Mouse (Mus musculus): ENCODE data around the gene Cyb5r3. TPM values are rescaled to one million over a fixed set of nuclear protein-coding genes. Genes with fewer than 3 reads are reported as not detected.

Cyb5r3 gene
- polyA plus RNA-seq, 1 experiment from 2014 or later = 112 TPM

- H3K27me3 ChIP-seq (replicated peaks) = no peaks in the 10 kb centered on the region
- no peak overlapping the region for H3K4me3 ChIP-seq (replicated peaks)
- H3K4me1 ChIP-seq = peaks cover 46% of the 10 kb centered on the region
- WGBS = 93% methylated on average over 8 of the region's 8 CpGs
- H3K9me3 ChIP-seq (replicated peaks) = no peaks in the 10 kb centered on the region
- ATAC-seq (ENCODE audit: low FRiP score) = no peak
- H3K9ac ChIP-seq (replicated peaks) = no peak overlapping the region
- H3K4me2 ChIP-seq = no peak overlapping the region
- H3K36me3 ChIP-seq = peaks cover 5% of the 10 kb centered on the region
- no peak overlapping the region for H3K27ac ChIP-seq (replicated peaks)
These were observed 4.8 kb downstream of the Cyb5r3 start for GRCm38 (mm10) chr15:83167550-83168065.

GRCm38 (mm10) chr15:83167126-83167525, 5.3 kb downstream of the Cyb5r3 start:
- Histone ChIP-seq H3K27me3 (replicated peaks) (no peaks in the 10 kb centered on the region), H3K9ac (replicated peaks) (no peak overlapping the region), H3K36me3 (peaks cover 10% of the 10 kb centered on the region), H3K4me2 (no peak overlapping the region), H3K4me1 (peaks cover 45% of the 10 kb centered on the region), H3K27ac (replicated peaks) (no peak overlapping the region), H3K9me3 (replicated peaks) (no peaks in the 10 kb centered on the region), H3K4me3 (replicated peaks) (no peak overlapping the region)
- WGBS = 65% methylated on average over 5 of the region's 5 CpGs
- no peak for ATAC-seq (ENCODE audit: low FRiP score)

GRCm38 (mm10) chr15:83166642-83167041, 5.8 kb downstream of the Cyb5r3 start:
- Histone ChIP-seq H3K4me3 (replicated peaks) (no peak overlapping the region), H3K9me3 (replicated peaks) (no peaks in the 10 kb centered on the region), H3K36me3 (peaks cover 14% of the 10 kb centered on the region), H3K9ac (replicated peaks) (no peak overlapping the region), H3K4me1 (peaks cover 44% of the 10 kb centered on the region), H3K27ac (replicated peaks) (no peak overlapping the region; the same call in 1 of the 2 replicates), H3K4me2 (no peak overlapping the region), H3K27me3 (replicated peaks) (no peaks in the 10 kb centered on the region)
- ATAC-seq (ENCODE audit: low FRiP score) = no peak
- WGBS = 74% methylated on average over 3 of the region's 3 CpGs

DNA sequence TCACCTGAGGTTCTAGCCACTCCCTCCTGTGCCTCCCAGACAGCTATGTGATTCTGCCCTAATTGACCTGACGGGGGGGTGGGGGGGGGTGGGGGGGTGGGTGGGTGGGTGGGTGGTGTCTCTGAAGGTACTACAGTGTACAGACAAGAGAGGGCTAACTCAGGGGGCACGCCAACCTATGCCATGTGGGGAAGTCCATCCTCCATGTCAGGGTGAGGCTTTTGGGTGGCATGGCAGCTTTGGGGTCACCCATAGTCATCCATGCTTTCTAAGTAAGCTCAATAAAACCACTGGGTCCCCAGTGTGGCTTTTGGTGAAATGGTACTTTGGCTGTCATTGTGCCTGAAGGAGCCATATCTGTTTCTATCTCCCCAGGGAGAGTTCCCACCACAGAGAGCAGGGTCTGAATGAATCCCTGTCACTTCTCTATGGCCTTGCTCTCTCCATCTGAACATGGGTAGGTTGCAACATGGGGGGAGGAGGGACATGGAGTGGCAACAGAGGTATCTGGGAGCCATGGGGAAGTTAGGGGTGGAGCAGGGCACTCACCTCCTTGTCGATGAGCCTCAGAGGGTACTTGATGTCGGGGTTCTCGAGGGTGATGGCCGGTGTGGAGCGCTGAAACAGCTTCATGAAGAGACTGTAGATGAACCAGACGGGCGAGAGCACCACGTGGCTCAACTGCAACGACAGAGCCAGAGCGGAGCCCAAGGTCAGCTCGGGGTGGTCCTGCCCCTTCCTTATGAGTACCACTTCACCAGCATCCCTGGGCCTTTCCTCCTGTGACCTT, 6.7 kb downstream of the Cyb5r3 start:
- H3K9me3 ChIP-seq (replicated peaks) = no peaks in the 10 kb centered on the region
- H3K27me3 ChIP-seq (replicated peaks) = no peaks in the 10 kb centered on the region
- no peak overlapping the region for H3K27ac ChIP-seq (replicated peaks)
- WGBS = 96% methylated on average over 13 of the region's 13 CpGs
- no peak overlapping the region for H3K4me2 ChIP-seq
- H3K4me3 ChIP-seq (replicated peaks) = no peak overlapping the region
- peaks cover 35% of the 10 kb centered on the region for H3K4me1 ChIP-seq
- no peak overlapping the region for H3K9ac ChIP-seq (replicated peaks)
- no peak for ATAC-seq (ENCODE audit: low FRiP score)
- peaks cover 20% of the 10 kb centered on the region for H3K36me3 ChIP-seq

DNA sequence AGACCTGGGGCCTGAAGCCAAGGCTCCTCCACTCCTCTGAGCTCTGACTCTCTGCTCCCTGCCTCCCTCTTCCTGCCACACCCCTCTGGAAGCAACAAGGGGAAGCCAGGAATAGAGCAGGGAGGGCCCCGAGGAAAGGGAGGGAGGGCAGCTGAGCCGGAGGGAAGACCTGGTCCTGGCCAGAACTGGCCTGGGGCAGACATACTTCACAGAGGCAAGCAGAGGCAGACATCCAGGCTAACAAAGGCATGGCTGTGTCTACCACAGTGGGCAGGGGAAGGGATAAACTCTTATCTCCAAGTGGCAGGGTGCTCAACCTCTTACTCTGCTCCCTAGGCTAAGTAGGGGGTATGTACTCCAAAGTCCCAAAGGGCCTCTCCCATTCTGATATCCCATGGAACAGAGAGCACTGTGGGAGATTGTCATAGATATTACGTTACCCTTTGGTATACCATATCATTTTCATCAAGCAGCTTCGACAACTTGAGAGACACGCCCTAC, 7.4 kb downstream of the Cyb5r3 start:
- H3K27me3 ChIP-seq (replicated peaks) = no peaks in the 10 kb centered on the region
- H3K4me2 ChIP-seq = no peak overlapping the region
- H3K4me3 ChIP-seq (replicated peaks) = no peak overlapping the region
- no peak overlapping the region for H3K9ac ChIP-seq (replicated peaks)
- 83% methylated on average over 5 of the region's 5 CpGs for WGBS
- H3K36me3 ChIP-seq = peaks cover 27% of the 10 kb centered on the region
- H3K9me3 ChIP-seq (replicated peaks) = no peaks in the 10 kb centered on the region
- H3K27ac ChIP-seq (replicated peaks) = no peak overlapping the region
- H3K4me1 ChIP-seq = peaks cover 28% of the 10 kb centered on the region
- no peak for ATAC-seq (ENCODE audit: low FRiP score)

GRCm38 (mm10) chr15:83162818-83163485, 9.4 kb downstream of the Cyb5r3 start:
- H3K27ac ChIP-seq (replicated peaks) = no peak overlapping the region
- no peaks in the 10 kb centered on the region for H3K27me3 ChIP-seq (replicated peaks)
- WGBS = 90% methylated on average over 11 of the region's 11 CpGs
- ATAC-seq (ENCODE audit: low FRiP score) = no peak
- no peak overlapping the region for H3K4me2 ChIP-seq
- no peak overlapping the region for H3K4me3 ChIP-seq (replicated peaks)
- peaks cover 48% of the 10 kb centered on the region for H3K36me3 ChIP-seq
- no peaks in the 10 kb centered on the region for H3K9me3 ChIP-seq (replicated peaks)
- no peak overlapping the region for H3K9ac ChIP-seq (replicated peaks)
- 0 out of 2 replicates have a peak, but pooled peaks cover 11% of the 10 kb centered on the region for H3K4me1 ChIP-seq

GRCm38 (mm10) chr15:83162001-83162400, 10.4 kb downstream of the Cyb5r3 start:
- no peak overlapping the region for H3K9ac ChIP-seq (replicated peaks)
- H3K27me3 ChIP-seq (replicated peaks) = no peaks in the 10 kb centered on the region
- H3K4me3 ChIP-seq (replicated peaks) = no peak overlapping the region
- WGBS = 98% methylated on average over 4 of the region's 4 CpGs
- H3K4me2 ChIP-seq = no peak overlapping the region
- ATAC-seq (ENCODE audit: low FRiP score) = no peak
- H3K9me3 ChIP-seq (replicated peaks) = no peaks in the 10 kb centered on the region
- peaks cover 57% of the 10 kb centered on the region for H3K36me3 ChIP-seq
- H3K4me1 ChIP-seq = 0 out of 2 replicates have a peak, but pooled peaks cover 8% of the 10 kb centered on the region
- no peak overlapping the region for H3K27ac ChIP-seq (replicated peaks)

DNA sequence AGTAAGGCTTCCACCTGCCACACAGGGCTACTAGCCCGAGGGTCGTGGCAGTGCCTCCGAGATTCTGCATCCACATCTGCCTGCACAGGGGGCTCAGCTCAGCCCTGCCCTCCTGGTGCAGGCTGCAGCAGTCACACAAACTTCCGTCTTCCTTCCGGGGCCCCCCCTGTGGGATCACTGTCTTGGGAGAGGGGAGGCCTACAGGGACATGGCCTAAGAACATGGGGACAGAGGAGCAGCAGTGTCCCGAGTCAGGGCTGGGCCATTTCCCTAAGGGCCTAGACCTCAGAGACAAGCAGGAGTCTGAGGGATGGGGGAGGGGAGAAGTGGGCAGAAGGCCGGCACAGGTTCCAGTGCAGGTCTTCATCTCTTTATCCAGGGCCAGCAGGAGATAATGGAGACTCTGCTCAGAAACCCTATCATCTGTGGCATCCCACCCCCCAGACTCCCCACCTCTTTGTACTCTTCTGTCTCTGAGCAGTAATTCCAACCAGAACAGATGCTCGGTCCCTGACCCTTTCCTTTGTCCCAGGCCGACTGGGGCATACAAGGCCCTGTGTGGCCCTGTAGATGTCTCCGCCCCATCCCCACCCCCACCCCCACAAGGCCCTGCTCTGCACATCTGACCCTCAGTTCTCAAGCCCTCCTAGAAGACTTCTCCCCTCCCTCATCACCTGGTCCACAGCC, 11.2 kb downstream of the Cyb5r3 start:
- ATAC-seq (ENCODE audit: low FRiP score) = no peak
- no peak overlapping the region for H3K9ac ChIP-seq (replicated peaks)

GRCm38 (mm10) chr15:83160561-83160960, 11.8 kb downstream of the Cyb5r3 start:
- peaks cover 62% of the 10 kb centered on the region for H3K36me3 ChIP-seq
- WGBS = 94% methylated on average over 4 of the region's 4 CpGs
- no peaks in the 10 kb centered on the region for H3K27me3 ChIP-seq (replicated peaks)
- no peak overlapping the region for H3K4me2 ChIP-seq
- no peak overlapping the region for H3K4me3 ChIP-seq (replicated peaks)
- no peak overlapping the region for H3K27ac ChIP-seq (replicated peaks)
- H3K4me1 ChIP-seq = no peaks in the 10 kb centered on the region
- no peaks in the 10 kb centered on the region for H3K9me3 ChIP-seq (replicated peaks)
- no peak for ATAC-seq (ENCODE audit: low FRiP score)
- no peak overlapping the region for H3K9ac ChIP-seq (replicated peaks)

More for the DNA sequence above, 11.2 kb downstream of the Cyb5r3 start:
- Histone ChIP-seq H3K27me3 (replicated peaks) (no peaks in the 10 kb centered on the region), H3K4me1 (no peaks in the 10 kb centered on the region), H3K4me2 (no peak overlapping the region), H3K9me3 (replicated peaks) (no peaks in the 10 kb centered on the region), H3K4me3 (replicated peaks) (no peak overlapping the region), H3K36me3 (peaks cover 60% of the 10 kb centered on the region), H3K27ac (replicated peaks) (no peak overlapping the region)
- 29% methylated on average over 10 of the region's 10 CpGs for WGBS

- H3K4me2 ChIP-seq = no peak overlapping the region
- 97% methylated on average over 9 of the region's 9 CpGs for WGBS
- no peaks in the 10 kb centered on the region for H3K9me3 ChIP-seq (replicated peaks)
- H3K27me3 ChIP-seq (replicated peaks) = no peaks in the 10 kb centered on the region
- no peaks in the 10 kb centered on the region for H3K4me1 ChIP-seq
- H3K27ac ChIP-seq (replicated peaks) = no peak overlapping the region
- no peak overlapping the region for H3K4me3 ChIP-seq (replicated peaks)
- no peak overlapping the region for H3K9ac ChIP-seq (replicated peaks)
- H3K36me3 ChIP-seq = peaks cover 64% of the 10 kb centered on the region
- ATAC-seq (ENCODE audit: low FRiP score) = no peak
These were observed 12.6 kb downstream of the Cyb5r3 start for GRCm38 (mm10) chr15:83159823-83160222.

- Histone ChIP-seq H3K4me3 (replicated peaks) (no peak overlapping the region), H3K9ac (replicated peaks) (no peak overlapping the region), H3K27ac (replicated peaks) (no peak overlapping the region), H3K4me1 (no peaks in the 10 kb centered on the region), H3K4me2 (no peak overlapping the region), H3K27me3 (replicated peaks) (no peaks in the 10 kb centered on the region), H3K36me3 (peaks cover 69% of the 10 kb centered on the region), H3K9me3 (replicated peaks) (no peaks in the 10 kb centered on the region)
- no peak for ATAC-seq (ENCODE audit: low FRiP score)
- WGBS = 98% methylated on average over 7 of the region's 7 CpGs
These were observed 13.7 kb downstream of the Cyb5r3 start for GRCm38 (mm10) chr15:83158587-83159160.
